Mouse (Mus musculus) hindbrain, embryonic 15.5 days (tissue): ENCODE results near the gene Col11a2. TPM values are rescaled to one million over a fixed set of nuclear protein-coding genes. Genes with fewer than 3 reads are reported as not detected.
A peak's percentile ranks its signal among the peaks of the same experiment; 100 is the strongest.

Experiments used
- ATAC-seq: fragments of 200-750 bp; cut with Nextera tagmentation; 2 replicates; pipeline ENCODE4 v1.8.0; 2017; ENCODE audit warnings: low read depth, moderate number of reproducible peaks, moderate TSS enrichment; ENCODE audit not compliant: low FRiP score
- H3K27ac ChIP-seq: fragments of 300-500 bp; sonication (generic); replicated peaks from 2 replicates; pipeline ENCODE4 v1.5.1; 2015; ENCODE audit warnings: mild to moderate bottlenecking, inconsistent platforms
- H3K27me3 ChIP-seq: fragments of 300-500 bp; sonication (generic); 2 replicates; pipeline ENCODE4 v1.6.1; 2015; ENCODE audit warnings: control low read depth, inconsistent platforms
- H3K36me3 ChIP-seq: fragments of 300-500 bp; sonication (generic); 2 replicates; pipeline ENCODE4 v1.6.1; 2015; ENCODE audit warnings: control low read depth, inconsistent platforms
- H3K4me1 ChIP-seq: fragments of 300-500 bp; sonication (generic); replicated peaks from 2 replicates; pipeline ENCODE4 v1.6.1; 2015; ENCODE audit warnings: control low read depth, inconsistent platforms
- H3K4me2 ChIP-seq: fragments of 300-500 bp; sonication (generic); 2 replicates; pipeline ENCODE4 v1.6.1; 2015; ENCODE audit warnings: moderate library complexity, mild to moderate bottlenecking, inconsistent platforms
- H3K4me3 ChIP-seq: fragments of 300-500 bp; sonication (generic); 2 replicates; pipeline ENCODE4 v1.5.1; 2015; ENCODE audit warnings: mild to moderate bottlenecking, inconsistent platforms
- H3K9ac ChIP-seq: fragments of 300-500 bp; sonication (generic); 2 replicates; pipeline ENCODE4 v1.6.1; 2015; ENCODE audit warnings: inconsistent platforms
- H3K9me3 ChIP-seq: fragments of 300-500 bp; sonication (generic); 2 replicates; pipeline ENCODE4 v1.6.1; 2016; ENCODE audit warnings: control low read depth, inconsistent platforms
- WGBS: fragments of 180-500 bp; shearing (Covaris S2); methylation state at CpG from one replicate; pipeline ENCODE4 v1.1.7; 2015; 5-methylcytosine and 5-hydroxymethylcytosine counted together
- polyA plus RNA-seq: library from polyadenylated mRNA; unstranded; fragments of >200 nt; fragmentation: Nextera tagmentation; extraction: Ambion mirVana; gene quantifications from 2 replicates; pipeline ENCODE4 v1.2.1, GENCODE M21; 2015

Col11a2 gene
- polyA plus RNA-seq, 1 experiment from 2014 or later = 5.4 TPM

DNA sequence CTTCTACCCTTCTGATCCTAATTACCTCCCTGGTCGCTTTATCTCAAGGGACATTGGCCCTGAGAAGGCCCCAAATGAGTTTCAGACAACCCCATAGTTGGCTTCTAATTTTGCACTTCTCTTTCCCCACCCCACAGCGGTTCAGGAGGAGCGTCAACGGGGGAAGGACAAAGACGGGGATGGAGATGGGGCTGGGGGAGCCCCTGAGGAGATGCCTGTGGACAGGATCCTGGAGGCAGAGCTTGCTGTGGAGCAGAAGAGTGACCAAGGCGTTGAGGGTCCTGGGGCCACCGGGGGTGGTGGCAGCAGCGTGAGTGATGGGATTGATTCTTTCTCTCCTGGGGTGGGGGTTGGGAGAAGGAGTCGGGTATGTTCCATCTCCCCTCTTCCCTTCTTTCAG, 3.7 kb upstream of the Col11a2 start:
- Histone ChIP-seq H3K36me3 (peaks cover 30% of the 10 kb centered on the region), H3K27me3 (0 out of 2 replicates have a peak, but pooled peaks cover 6% of the 10 kb centered on the region), H3K4me2 (no peak overlapping the region), H3K4me3 (no peak overlapping the region), H3K27ac (no peak overlapping the region), H3K9ac (no peak overlapping the region), H3K9me3 (no peaks in the 10 kb centered on the region), H3K4me1 (peaks cover 48% of the 10 kb centered on the region)
- no peak for ATAC-seq
- 90% methylated on average over 9 of the region's 9 CpGs for WGBS

GRCm38 (mm10) chr17:34036647-34037046, 2.6 kb upstream of the Col11a2 start:
- WGBS = 79% methylated on average over 10 of the region's 10 CpGs
- Histone ChIP-seq H3K27ac (no peak overlapping the region), H3K9ac (no peak overlapping the region), H3K4me3 (no peak overlapping the region), H3K27me3 (0 out of 2 replicates have a peak, but pooled peaks cover 6% of the 10 kb centered on the region), H3K36me3 (peaks cover 30% of the 10 kb centered on the region), H3K4me2 (no peak overlapping the region), H3K9me3 (no peaks in the 10 kb centered on the region), H3K4me1 (peaks cover 54% of the 10 kb centered on the region)
- ATAC-seq = no peak

- WGBS = 95% methylated on average over 7 of the region's 7 CpGs
- peaks cover 54% of the 10 kb centered on the region for H3K4me1 ChIP-seq
Measured at GRCm38 (mm10) chr17:34037241-34037640, 2.0 kb upstream of the Col11a2 start.

DNA sequence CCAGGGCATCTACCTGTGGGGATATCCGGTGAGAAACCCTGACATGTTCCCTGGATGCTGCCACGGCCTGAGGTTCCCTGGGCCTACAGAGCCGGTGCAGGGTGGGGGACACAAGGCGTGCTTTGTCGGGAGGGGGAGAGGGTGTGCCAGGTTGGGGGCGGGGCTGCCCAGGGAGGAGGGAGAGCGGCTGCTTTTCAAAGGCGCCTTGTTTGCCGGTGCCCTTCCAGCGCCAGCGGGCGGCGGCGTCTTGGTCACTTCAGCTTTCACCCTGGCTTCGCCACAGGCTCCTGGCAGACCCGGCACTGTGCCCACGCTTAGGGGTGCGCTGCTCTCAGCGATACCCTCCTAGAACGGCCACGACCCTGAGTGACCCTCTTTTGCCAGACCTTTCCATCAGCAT, 797 bp upstream of the Col11a2 start:
- WGBS = 20% methylated on average over 14 of the region's 21 CpGs
- Histone ChIP-seq H3K4me2 (peak overlapping the region; percentile 55), H3K36me3 (peaks cover 30% of the 10 kb centered on the region), H3K4me3 (peak overlapping the region; percentile 21), H3K9me3 (no peaks in the 10 kb centered on the region), H3K27ac (no peak overlapping the region), H3K27me3 (0 out of 2 replicates have a peak, but pooled peaks cover 6% of the 10 kb centered on the region), H3K4me1 (peaks cover 42% of the 10 kb centered on the region), H3K9ac (0 out of 2 replicates have a peak overlapping the region, but pooled peaks have one; percentile 41)
- ATAC-seq = no peak

More at GRCm38 (mm10) chr17:34037241-34037640, 2.0 kb upstream of the Col11a2 start:
- no peak overlapping the region for H3K4me2 ChIP-seq
- H3K9ac ChIP-seq = no peak overlapping the region
- peaks cover 30% of the 10 kb centered on the region for H3K36me3 ChIP-seq
- H3K4me3 ChIP-seq = no peak overlapping the region
- no peak for ATAC-seq
- 0 out of 2 replicates have a peak, but pooled peaks cover 6% of the 10 kb centered on the region for H3K27me3 ChIP-seq
- H3K9me3 ChIP-seq = no peaks in the 10 kb centered on the region
- no peak overlapping the region for H3K27ac ChIP-seq

DNA sequence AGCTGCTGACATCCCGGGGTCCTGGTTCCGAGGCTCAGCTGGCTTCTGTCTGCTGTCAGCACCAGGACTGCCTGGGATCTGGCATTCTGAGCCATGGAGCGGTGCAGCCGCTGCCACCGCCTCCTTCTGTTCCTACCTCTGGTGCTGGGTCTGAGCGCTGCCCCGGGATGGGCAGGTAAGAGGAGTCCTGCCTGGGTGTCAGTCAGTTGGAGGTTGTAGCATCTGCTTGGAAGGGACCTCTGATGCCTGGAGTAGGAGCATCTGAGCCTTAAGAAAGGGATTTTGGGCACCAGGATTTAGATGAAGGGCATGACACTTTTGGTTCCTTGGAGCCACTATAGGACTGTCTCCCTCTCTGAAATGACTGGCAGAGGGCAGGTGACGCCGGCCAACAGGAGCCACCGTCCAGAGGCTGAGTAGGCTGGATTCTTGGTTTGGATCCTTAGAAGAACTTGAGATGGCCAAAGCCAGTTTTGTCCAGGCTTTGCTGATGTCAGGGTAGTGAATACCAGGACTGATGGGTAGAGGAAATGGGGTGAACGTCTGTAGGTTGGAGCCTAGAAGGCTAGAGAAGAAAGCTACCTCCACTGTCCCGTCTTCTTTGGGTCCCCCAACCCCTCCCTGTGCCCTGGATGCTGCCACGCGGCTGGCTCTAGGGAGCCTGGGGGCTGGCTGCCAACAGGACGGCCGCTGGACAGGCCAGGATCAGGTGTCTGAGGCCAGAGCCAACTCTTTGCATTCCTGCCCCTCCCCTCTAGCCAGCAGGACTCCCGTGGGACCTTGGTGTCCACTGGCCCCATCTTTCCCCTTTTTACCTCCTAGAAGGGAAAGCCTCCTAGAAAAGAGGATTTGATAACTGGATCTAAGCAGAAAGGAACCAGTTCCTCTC, 569 bp downstream of the Col11a2 start:
- 25% methylated on average over 17 of the region's 17 CpGs for WGBS
- Histone ChIP-seq H3K27me3 (0 out of 2 replicates have a peak, but pooled peaks cover 6% of the 10 kb centered on the region), H3K9me3 (no peaks in the 10 kb centered on the region), H3K4me1 (peaks cover 33% of the 10 kb centered on the region), H3K27ac (no peak overlapping the region), H3K9ac (peak overlapping the region; percentile 41), H3K36me3 (peaks cover 23% of the 10 kb centered on the region), H3K4me2 (peak overlapping the region; percentile 55), H3K4me3 (peak overlapping the region; percentile 21)
- peak; percentile 13; the same call in 1 of the 2 replicates for ATAC-seq

DNA sequence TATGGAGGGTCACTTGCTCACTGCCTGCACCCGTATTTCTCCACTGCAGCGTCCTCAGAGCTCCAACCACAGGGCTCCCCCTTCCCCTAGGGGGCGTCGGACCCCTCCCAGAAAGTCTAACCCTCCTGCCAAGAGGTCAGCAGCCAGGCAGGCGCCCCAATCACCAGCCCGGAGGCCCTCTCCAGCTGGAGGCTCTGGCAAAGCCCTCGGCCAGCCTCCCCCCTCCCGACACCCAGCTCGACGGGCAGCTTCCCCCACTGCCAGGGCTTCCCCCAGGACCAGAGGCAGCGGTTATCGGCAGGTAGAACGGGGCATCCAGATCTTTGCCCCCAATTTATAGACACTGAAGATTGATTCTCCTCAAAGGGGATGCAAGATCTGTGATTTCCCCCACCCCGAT, 6.7 kb downstream of the Col11a2 start:
- 0 out of 2 replicates have a peak, but pooled peaks cover 8% of the 10 kb centered on the region for H3K4me1 ChIP-seq
- no peak overlapping the region for H3K4me3 ChIP-seq
- H3K4me2 ChIP-seq = no peak overlapping the region
- H3K27me3 ChIP-seq = no peaks in the 10 kb centered on the region
- no peak for ATAC-seq
- no peak overlapping the region for H3K27ac ChIP-seq
- 0 out of 2 replicates have a peak, but pooled peaks cover 5% of the 10 kb centered on the region for H3K36me3 ChIP-seq
- H3K9me3 ChIP-seq = no peaks in the 10 kb centered on the region
- H3K9ac ChIP-seq = no peak overlapping the region
- WGBS = 81% methylated on average over 14 of the region's 14 CpGs

GRCm38 (mm10) chr17:34047404-34048050, 8.3 kb downstream of the Col11a2 start:
- Histone ChIP-seq H3K4me3 (no peak overlapping the region), H3K4me2 (no peak overlapping the region), H3K27ac (no peak overlapping the region), H3K27me3 (no peaks in the 10 kb centered on the region), H3K4me1 (no peaks in the 10 kb centered on the region), H3K36me3 (0 out of 2 replicates have a peak, but pooled peaks cover 5% of the 10 kb centered on the region), H3K9me3 (no peaks in the 10 kb centered on the region), H3K9ac (no peak overlapping the region)
- 98% methylated on average over 5 of the region's 5 CpGs for WGBS
- no peak for ATAC-seq

DNA sequence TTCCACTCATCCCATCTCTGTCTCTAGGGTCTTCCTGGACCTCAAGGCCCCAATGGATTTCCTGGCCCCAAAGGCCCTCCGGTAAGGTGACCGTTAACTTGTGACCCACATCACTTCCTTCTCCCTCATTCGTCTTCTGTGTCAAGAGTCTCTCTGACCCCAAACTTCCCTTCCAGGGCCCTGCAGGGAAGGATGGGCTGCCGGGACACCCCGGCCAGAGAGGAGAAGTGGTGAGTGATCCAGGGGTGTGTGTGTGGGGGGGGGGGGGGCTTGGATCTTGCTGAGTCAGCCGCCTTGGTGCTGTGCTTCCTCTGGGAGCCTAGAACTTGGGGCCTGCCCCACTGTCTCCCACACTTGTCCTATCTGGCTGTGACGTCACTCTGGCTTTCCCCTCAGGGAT, 18.0 kb downstream of the Col11a2 start:
- no peak overlapping the region for H3K4me3 ChIP-seq
- WGBS = 83% methylated on average over 7 of the region's 7 CpGs
- H3K27me3 ChIP-seq = no peaks in the 10 kb centered on the region
- no peak overlapping the region for H3K4me2 ChIP-seq
- H3K4me1 ChIP-seq = no peaks in the 10 kb centered on the region
- no peak overlapping the region for H3K27ac ChIP-seq
- H3K36me3 ChIP-seq = no peaks in the 10 kb centered on the region
- no peak for ATAC-seq
- no peak overlapping the region for H3K9ac ChIP-seq
- H3K9me3 ChIP-seq = no peaks in the 10 kb centered on the region

DNA sequence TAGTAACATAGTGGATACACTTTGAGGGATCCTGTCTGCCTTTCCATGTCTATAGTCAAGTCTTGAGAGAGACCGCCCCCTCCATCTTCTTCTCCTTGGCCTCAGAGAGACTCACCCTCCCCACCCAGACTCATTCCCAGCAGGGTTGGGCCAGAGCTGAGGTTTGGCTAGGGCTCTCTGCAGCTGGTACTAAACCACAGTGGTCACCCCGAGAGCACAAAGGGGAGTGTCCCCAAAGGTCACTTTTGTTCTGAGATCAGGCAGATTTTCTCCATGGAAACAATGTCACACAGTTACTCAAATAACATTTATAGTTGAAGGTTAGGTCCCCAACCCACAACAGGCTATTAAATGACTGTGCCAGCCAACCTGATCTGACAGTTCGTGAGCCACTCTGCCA, 29.6 kb downstream of the Col11a2 start:
- no peaks in the 10 kb centered on the region for H3K4me1 ChIP-seq
- no peak overlapping the region for H3K9ac ChIP-seq
- no peak overlapping the region for H3K4me3 ChIP-seq
- H3K27me3 ChIP-seq = peaks cover 2% of the 10 kb centered on the region; the same call in 1 of the 2 replicates
- no peak overlapping the region for H3K4me2 ChIP-seq
- ATAC-seq = no peak
- H3K9me3 ChIP-seq = no peaks in the 10 kb centered on the region
- H3K27ac ChIP-seq = no peak overlapping the region
- WGBS = 53% methylated on average over 3 of the region's 3 CpGs
- H3K36me3 ChIP-seq = no peaks in the 10 kb centered on the region

DNA sequence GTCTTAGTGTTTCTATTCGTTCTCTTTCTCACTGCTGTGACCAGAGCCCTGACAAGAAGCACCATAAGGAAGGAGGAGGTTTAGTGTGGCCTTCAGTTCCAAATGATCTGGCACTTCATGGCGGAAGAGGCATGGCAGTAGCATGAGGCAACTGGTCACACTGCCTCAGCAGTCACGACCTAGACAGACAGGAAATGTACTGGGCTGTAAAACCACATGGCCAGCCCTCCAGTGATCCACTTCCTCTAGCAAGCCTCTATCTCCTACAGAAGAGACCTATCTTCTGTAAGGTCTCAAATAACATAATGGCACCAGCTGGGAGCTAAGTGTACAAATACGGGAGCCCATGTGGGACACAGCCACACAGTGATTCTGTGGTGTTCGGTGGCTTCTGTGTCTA, 32.9 kb downstream of the Col11a2 start:
- H3K4me3 ChIP-seq = no peak overlapping the region
- WGBS = 73% methylated on average over 5 of the region's 5 CpGs
- H3K36me3 ChIP-seq = no peaks in the 10 kb centered on the region
- H3K9me3 ChIP-seq = no peaks in the 10 kb centered on the region
- ATAC-seq = no peak
- H3K4me2 ChIP-seq = no peak overlapping the region
- no peak overlapping the region for H3K9ac ChIP-seq
- no peak overlapping the region for H3K27ac ChIP-seq
- peaks cover 10% of the 10 kb centered on the region for H3K27me3 ChIP-seq
- peaks cover 3% of the 10 kb centered on the region; the same call in 1 of the 2 replicates for H3K4me1 ChIP-seq

GRCm38 (mm10) chr17:34075271-34075670, 36.0 kb downstream of the Col11a2 start:
- Histone ChIP-seq H3K4me1 (peaks cover 3% of the 10 kb centered on the region; the same call in 1 of the 2 replicates), H3K36me3 (no peaks in the 10 kb centered on the region), H3K9me3 (no peaks in the 10 kb centered on the region), H3K27me3 (peaks cover 11% of the 10 kb centered on the region), H3K9ac (no peak overlapping the region), H3K4me2 (no peak overlapping the region), H3K27ac (no peak overlapping the region), H3K4me3 (no peak overlapping the region)
- no peak for ATAC-seq
- 39% methylated on average over 7 of the region's 7 CpGs for WGBS

DNA sequence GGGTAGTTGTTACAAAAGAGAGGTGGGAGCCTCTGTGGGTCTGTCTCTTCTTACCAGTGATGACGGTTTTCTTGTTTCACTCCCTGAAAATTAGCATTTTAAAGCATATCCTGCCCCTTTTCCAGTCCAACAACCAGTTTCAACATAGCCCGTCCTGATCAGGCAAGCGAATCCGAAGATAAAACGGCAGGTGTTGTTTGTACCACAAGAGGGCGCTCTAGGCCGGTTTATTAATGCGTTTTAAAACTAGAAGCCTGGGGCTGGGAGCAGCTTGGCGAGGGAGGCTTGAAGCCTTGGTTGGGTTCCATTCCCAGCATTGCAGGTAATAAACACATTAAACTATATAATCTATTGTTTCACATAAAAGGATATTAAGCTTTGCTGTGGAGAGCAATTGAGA, 38.3 kb downstream of the Col11a2 start:
- peaks cover 3% of the 10 kb centered on the region; the same call in 1 of the 2 replicates for H3K4me1 ChIP-seq
- no peaks in the 10 kb centered on the region for H3K36me3 ChIP-seq
- H3K4me2 ChIP-seq = no peak overlapping the region
- H3K9ac ChIP-seq = no peak overlapping the region
- no peak overlapping the region for H3K27ac ChIP-seq
- no peak for ATAC-seq
- H3K9me3 ChIP-seq = no peaks in the 10 kb centered on the region
- under 1% methylated on average over 9 of the region's 9 CpGs for WGBS
- peaks cover 11% of the 10 kb centered on the region for H3K27me3 ChIP-seq
- H3K4me3 ChIP-seq = no peak overlapping the region
